Mouse (Mus musculus) thymus, adult 2 months (tissue): ENCODE data around the gene Alpl.

Source experiments
- CTCF ChIP-seq: fragments of 200-500 bp; IDR thresholded peaks from 2 replicates; pipeline ENCODE4 v1.5.1; 2012; ENCODE audit warnings: mild to moderate bottlenecking, control low read depth, low read length, moderate library complexity, borderline replicate concordance; ENCODE audit not compliant: control insufficient read depth, poor library complexity, insufficient read depth; ENCODE audit errors: extremely low read depth
- POLR2A ChIP-seq: fragments of 200-500 bp; IDR thresholded peaks from 2 replicates; pipeline ENCODE4 v1.6.1; 2012; ENCODE audit warnings: mild to moderate bottlenecking, low read length, control low read depth, moderate library complexity; ENCODE audit not compliant: control insufficient read depth, poor library complexity, insufficient read depth; ENCODE audit errors: extremely low read depth

DNA sequence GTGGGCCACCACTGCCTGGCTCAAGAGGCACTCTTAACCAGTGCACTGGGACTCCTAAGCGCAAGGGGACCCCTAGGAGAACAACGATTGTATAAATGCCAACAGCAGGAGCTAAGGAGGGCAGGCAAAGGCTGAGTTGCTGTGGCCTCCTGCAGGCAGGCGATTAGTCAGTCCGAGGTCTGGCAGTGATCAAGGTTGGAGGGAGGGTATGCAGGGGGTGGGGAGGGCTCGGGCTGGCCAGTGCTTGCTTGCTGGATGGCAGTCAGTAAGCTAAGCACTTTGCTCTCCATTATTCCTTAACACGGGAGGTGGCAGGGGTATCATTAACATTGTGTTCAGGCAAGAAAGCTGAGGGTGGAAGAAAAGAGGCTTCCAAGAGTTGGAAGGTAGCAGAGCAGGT, 34.2 kb upstream of the Alpl start:
- TF ChIP-seq POLR2A (no peak), CTCF (no peak)
